Mouse (Mus musculus) embryo, embryonic 11.5 days (tissue): ENCODE results near the gene Cog5.

Source experiments
- DNase-seq: peaks from one replicate; pipeline ENCODE4 v3.0.0-alpha.2; 2012; ENCODE audit warnings: low read depth, low spot score

The Cog5 gene

GRCm38 (mm10) chr12:31709665-31710064 is 55.0 kb downstream of the Cog5 start:
- no peak for DNase-seq

GRCm38 (mm10) chr12:31712233-31712632 is 57.6 kb downstream of the Cog5 start:
- DNase-seq, result no peak

- DNase-seq, result no peak
Measured at GRCm38 (mm10) chr12:31712727-31713126, 58.1 kb downstream of the Cog5 start.

GRCm38 (mm10) chr12:31713600-31713999 is 58.9 kb downstream of the Cog5 start, which contains the start of gene Gpr22:
TSS of gene Gpr22 (minus strand) at chr12:31713947.
- no peak for DNase-seq

- DNase-seq, result no peak
Measured at GRCm38 (mm10) chr12:31714070-31714469, 59.4 kb downstream of the Cog5 start.

- DNase-seq, result no peak
Measured at GRCm38 (mm10) chr12:31719586-31720275, 65.1 kb downstream of the Cog5 start.

GRCm38 (mm10) chr12:31724576-31724975 is 69.9 kb downstream of the Cog5 start:
- no peak for DNase-seq

- DNase-seq, result no peak
Measured at GRCm38 (mm10) chr12:31725511-31726275, 71.0 kb downstream of the Cog5 start.

GRCm38 (mm10) chr12:31726707-31727106 is 72.0 kb downstream of the Cog5 start:
- DNase-seq, result no peak

GRCm38 (mm10) chr12:31730126-31730525 is 75.5 kb downstream of the Cog5 start:
- DNase-seq, result no peak

- DNase-seq, result no peak
Measured at GRCm38 (mm10) chr12:31734616-31735015, 79.9 kb downstream of the Cog5 start.

GRCm38 (mm10) chr12:31747301-31747700 is 92.6 kb downstream of the Cog5 start:
- DNase-seq, result no peak

GRCm38 (mm10) chr12:31749846-31750245 is 95.2 kb downstream of the Cog5 start:
- no peak for DNase-seq

GRCm38 (mm10) chr12:31754465-31754864 is 99.8 kb downstream of the Cog5 start:
- no peak for DNase-seq

GRCm38 (mm10) chr12:31755885-31756755 is 101.5 kb downstream of the Cog5 start:
- no peak for DNase-seq

GRCm38 (mm10) chr12:31773612-31774011 is 118.9 kb downstream of the Cog5 start:
- no peak for DNase-seq

GRCm38 (mm10) chr12:31784291-31784690 is 129.6 kb downstream of the Cog5 start:
- no peak for DNase-seq

GRCm38 (mm10) chr12:31788530-31788929 is 133.9 kb downstream of the Cog5 start:
- no peak for DNase-seq

- no peak for DNase-seq
Measured at GRCm38 (mm10) chr12:31806410-31807154, 151.9 kb downstream of the Cog5 start.

- no peak for DNase-seq
Measured at GRCm38 (mm10) chr12:31818051-31818461, 163.4 kb downstream of the Cog5 start.

- no peak for DNase-seq
Measured at GRCm38 (mm10) chr12:31819096-31819495, 164.4 kb downstream of the Cog5 start.
